Mouse (Mus musculus) forebrain, embryonic 13.5 days (tissue): ENCODE results near the gene Calcrl. TPM values are rescaled to one million over a fixed set of nuclear protein-coding genes. Genes with fewer than 3 reads are reported as not detected.
A peak's percentile ranks its signal among the peaks of the same experiment; 100 is the strongest.

Experiments
- ATAC-seq: fragments of 200-750 bp; cut with Nextera tagmentation; 2 replicates; pipeline ENCODE4 v1.8.0; 2017
- H3K27ac ChIP-seq: fragments of 300-500 bp; sonication (generic); 2 replicates; pipeline ENCODE4 v1.5.1; 2015; ENCODE audit warnings: inconsistent platforms, mild to moderate bottlenecking, moderate library complexity
- H3K27me3 ChIP-seq: fragments of 300-500 bp; sonication (generic); 2 replicates; pipeline ENCODE4 v1.6.1; 2015; ENCODE audit warnings: mild to moderate bottlenecking, inconsistent platforms
- H3K36me3 ChIP-seq: fragments of 300-500 bp; sonication (generic); 2 replicates; pipeline ENCODE4 v1.6.1; 2015; ENCODE audit warnings: mild to moderate bottlenecking, inconsistent platforms; ENCODE audit not compliant: poor library complexity, severe bottlenecking
- H3K4me1 ChIP-seq: fragments of 300-500 bp; sonication (generic); 2 replicates; pipeline ENCODE4 v1.6.1; 2015; ENCODE audit warnings: inconsistent platforms
- H3K4me2 ChIP-seq: fragments of 300-500 bp; sonication (generic); 2 replicates; pipeline ENCODE4 v1.6.1; 2015; ENCODE audit warnings: inconsistent platforms, mild to moderate bottlenecking, moderate library complexity
- H3K4me3 ChIP-seq: fragments of 300-500 bp; sonication (generic); 2 replicates; pipeline ENCODE4 v1.5.1; 2015; ENCODE audit warnings: mild to moderate bottlenecking, inconsistent platforms
- H3K9ac ChIP-seq: fragments of 300-500 bp; sonication (generic); 2 replicates; pipeline ENCODE4 v1.6.1; 2015; ENCODE audit warnings: mild to moderate bottlenecking, inconsistent platforms
- H3K9me3 ChIP-seq: fragments of 300-500 bp; sonication (generic); replicated peaks from 2 replicates; pipeline ENCODE4 v1.6.1; 2016; ENCODE audit warnings: inconsistent platforms
- WGBS: fragments of 180-500 bp; shearing (Covaris S2); methylation state at CpG from one replicate; pipeline ENCODE4 v1.1.7; 2015; 5-methylcytosine and 5-hydroxymethylcytosine counted together
- polyA plus RNA-seq: library from polyadenylated mRNA; unstranded; fragments of >200 nt; fragmentation: Nextera tagmentation; extraction: Ambion mirVana; gene quantifications from 2 replicates; pipeline ENCODE4 v1.2.1, GENCODE M21; 2015

Calcrl gene
- 5.6 and 5.7 TPM in 2 replicates for polyA plus RNA-seq

DNA sequence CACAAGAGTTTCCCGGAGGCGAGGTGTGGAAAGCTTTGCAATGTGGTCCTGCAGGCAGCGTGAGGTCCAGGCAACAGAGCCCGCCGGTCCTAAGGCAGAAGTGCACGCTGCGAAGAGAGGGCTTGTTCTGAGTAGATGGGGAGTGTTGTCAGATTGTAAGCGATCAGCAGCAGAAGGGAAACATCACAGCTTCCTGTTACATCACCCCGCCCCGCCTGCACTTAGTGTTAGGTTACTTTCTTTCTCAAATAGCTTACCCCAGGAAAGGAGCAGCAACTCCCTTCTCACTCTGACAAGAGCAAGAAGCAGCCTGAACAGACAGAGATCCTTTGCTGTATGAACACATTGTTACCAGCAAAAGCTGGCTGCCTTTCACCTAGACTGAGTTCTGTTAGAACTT is at the start of gene Calcrl:
TSS of gene Calcrl (minus strand) at position 274 of the 400 bp plus-strand sequence.
- peaks cover 9% of the 10 kb centered on the region; the same call in 1 of the 2 replicates for H3K4me1 ChIP-seq
- no peaks in the 10 kb centered on the region for H3K9me3 ChIP-seq
- peak; percentile 63; the same call in 1 of the 2 replicates for ATAC-seq
- peak within 1 kb of the TSS; percentile 34 for H3K4me3 ChIP-seq
- 0% methylated on average over 10 of the region's 10 CpGs for WGBS
- no peaks in the 10 kb centered on the region for H3K27me3 ChIP-seq
- no peak within 1 kb of the TSS for H3K27ac ChIP-seq
- no peaks in the 10 kb centered on the region for H3K36me3 ChIP-seq
- H3K4me2 ChIP-seq, result peak within 1 kb of the TSS; percentile 60
- H3K9ac ChIP-seq, result peak within 1 kb of the TSS; percentile 57

DNA sequence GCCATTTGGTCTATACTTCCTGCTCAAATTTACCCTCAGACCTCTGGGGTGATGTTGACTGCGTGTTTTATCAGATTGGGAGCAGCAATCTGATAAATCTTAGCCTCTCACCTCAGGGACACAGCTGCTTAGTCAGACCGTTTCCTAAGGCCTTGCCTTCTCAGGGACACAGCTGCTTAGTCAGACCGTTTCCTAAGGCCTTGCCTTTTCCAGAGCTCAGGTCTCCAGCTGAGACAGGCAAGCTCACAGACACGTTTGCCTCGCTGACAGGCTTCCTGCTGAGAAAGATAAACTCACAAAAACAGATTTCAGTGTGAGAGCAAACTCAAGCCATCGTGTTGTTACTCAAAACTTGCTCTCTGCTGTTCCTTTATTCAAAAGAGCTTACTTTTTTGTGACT is 49.4 kb upstream of the Calcrl start:
- WGBS, result 4% methylated on average over 6 of the region's 6 CpGs
- Histone ChIP-seq H3K36me3 (no peaks in the 10 kb centered on the region), H3K4me2 (no peak overlapping the region), H3K27ac (no peak overlapping the region), H3K9me3 (no peaks in the 10 kb centered on the region), H3K9ac (no peak overlapping the region), H3K4me1 (no peaks in the 10 kb centered on the region), H3K27me3 (no peaks in the 10 kb centered on the region), H3K4me3 (no peak overlapping the region)
- ATAC-seq, result no peak

GRCm38 (mm10) chr2:84473941-84474530 is 48.8 kb upstream of the Calcrl start:
- no peaks in the 10 kb centered on the region for H3K36me3 ChIP-seq
- no peak overlapping the region for H3K4me2 ChIP-seq
- 81% methylated on average over 14 of the region's 14 CpGs for WGBS
- no peak overlapping the region for H3K27ac ChIP-seq
- ATAC-seq, result no peak
- H3K27me3 ChIP-seq, result no peaks in the 10 kb centered on the region
- H3K9me3 ChIP-seq, result no peaks in the 10 kb centered on the region
- no peaks in the 10 kb centered on the region for H3K4me1 ChIP-seq
- no peak overlapping the region for H3K9ac ChIP-seq
- no peak overlapping the region for H3K4me3 ChIP-seq

DNA sequence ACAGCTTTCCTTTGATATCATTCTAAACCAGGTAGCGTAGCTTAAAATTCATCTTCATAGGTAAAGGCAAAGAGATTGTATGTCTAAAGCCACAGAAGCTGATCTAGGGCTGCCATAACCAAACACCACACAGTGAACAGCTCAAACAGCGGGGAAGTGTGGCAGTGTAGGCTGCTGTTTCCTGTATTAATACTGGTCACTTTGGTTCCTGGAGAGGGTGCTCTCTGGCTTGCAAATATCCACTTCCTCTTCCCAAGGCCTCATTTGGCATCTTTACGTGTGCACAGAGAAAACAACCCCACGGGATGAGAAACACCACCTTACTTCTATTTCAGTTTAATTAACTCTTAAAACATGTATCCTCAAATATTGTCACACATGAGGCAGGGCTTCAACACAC is 42.2 kb upstream of the Calcrl start:
- no peaks in the 10 kb centered on the region for H3K4me1 ChIP-seq
- no peak overlapping the region for H3K4me3 ChIP-seq
- no peaks in the 10 kb centered on the region for H3K9me3 ChIP-seq
- no peaks in the 10 kb centered on the region for H3K27me3 ChIP-seq
- no peak overlapping the region for H3K27ac ChIP-seq
- no peak for ATAC-seq
- H3K36me3 ChIP-seq, result no peaks in the 10 kb centered on the region
- H3K9ac ChIP-seq, result no peak overlapping the region
- no peak overlapping the region for H3K4me2 ChIP-seq
- 95% methylated on average over 4 of the region's 4 CpGs for WGBS

GRCm38 (mm10) chr2:84464956-84465355 is 39.7 kb upstream of the Calcrl start:
- H3K36me3 ChIP-seq, result no peaks in the 10 kb centered on the region
- no peak for ATAC-seq
- H3K4me1 ChIP-seq, result no peaks in the 10 kb centered on the region
- WGBS, result 64% methylated on average over 7 of the region's 7 CpGs
- no peak overlapping the region for H3K4me3 ChIP-seq
- H3K4me2 ChIP-seq, result no peak overlapping the region
- H3K27me3 ChIP-seq, result no peaks in the 10 kb centered on the region
- no peaks in the 10 kb centered on the region for H3K9me3 ChIP-seq
- no peak overlapping the region for H3K9ac ChIP-seq
- H3K27ac ChIP-seq, result no peak overlapping the region

GRCm38 (mm10) chr2:84462411-84462810 is 37.2 kb upstream of the Calcrl start:
- Histone ChIP-seq H3K4me3 (no peak overlapping the region), H3K27ac (no peak overlapping the region), H3K4me1 (no peaks in the 10 kb centered on the region), H3K4me2 (no peak overlapping the region), H3K27me3 (no peaks in the 10 kb centered on the region), H3K36me3 (no peaks in the 10 kb centered on the region), H3K9me3 (no peaks in the 10 kb centered on the region), H3K9ac (no peak overlapping the region)
- 93% methylated on average over 3 of the region's 3 CpGs for WGBS
- no peak for ATAC-seq

DNA sequence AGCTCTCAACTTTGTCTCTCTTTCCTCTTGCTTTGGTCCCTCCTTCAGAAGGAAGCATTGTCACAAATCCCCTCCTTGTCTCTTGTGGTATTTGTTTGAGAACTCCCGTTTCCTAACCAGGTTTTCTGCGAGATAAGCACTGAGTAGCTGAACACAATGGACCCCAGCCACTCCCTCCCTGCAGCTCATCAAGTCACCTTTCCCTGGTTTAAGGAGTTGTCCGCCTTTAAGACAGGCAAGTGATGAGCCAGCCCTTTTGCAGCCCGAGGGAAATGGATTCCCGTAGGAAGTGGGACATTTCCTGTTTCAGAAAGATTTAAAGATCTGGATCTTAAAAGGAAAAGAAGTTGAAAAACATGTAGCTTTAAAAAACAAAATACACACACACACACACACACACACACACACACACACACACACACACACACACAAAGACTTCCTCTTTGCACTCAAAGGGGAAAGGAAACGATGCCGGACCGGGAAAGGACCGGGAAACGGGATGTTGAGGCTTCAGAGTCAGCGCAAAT is 34.5 kb upstream of the Calcrl start:
- Histone ChIP-seq H3K4me1 (no peaks in the 10 kb centered on the region), H3K9me3 (no peaks in the 10 kb centered on the region), H3K9ac (no peak overlapping the region), H3K27ac (no peak overlapping the region), H3K36me3 (no peaks in the 10 kb centered on the region), H3K4me3 (no peak overlapping the region), H3K27me3 (no peaks in the 10 kb centered on the region), H3K4me2 (no peak overlapping the region)
- WGBS, result 64% methylated on average over 11 of the region's 11 CpGs
- no peak for ATAC-seq

- H3K4me1 ChIP-seq, result no peaks in the 10 kb centered on the region
- H3K4me2 ChIP-seq, result no peak overlapping the region
- ATAC-seq, result no peak
- WGBS, result 88% methylated on average over 6 of the region's 6 CpGs
- no peaks in the 10 kb centered on the region for H3K36me3 ChIP-seq
- H3K9me3 ChIP-seq, result no peaks in the 10 kb centered on the region
- no peaks in the 10 kb centered on the region for H3K27me3 ChIP-seq
- no peak overlapping the region for H3K4me3 ChIP-seq
- no peak overlapping the region for H3K9ac ChIP-seq
- H3K27ac ChIP-seq, result no peak overlapping the region
Observed at GRCm38 (mm10) chr2:84457221-84457620, 32.0 kb upstream of the Calcrl start.

- H3K9ac ChIP-seq, result no peak overlapping the region
- H3K4me2 ChIP-seq, result no peak overlapping the region
- H3K36me3 ChIP-seq, result no peaks in the 10 kb centered on the region
- no peaks in the 10 kb centered on the region for H3K27me3 ChIP-seq
- 8% methylated on average over 5 of the region's 5 CpGs for WGBS
- H3K27ac ChIP-seq, result no peak overlapping the region
- no peak overlapping the region for H3K4me3 ChIP-seq
- H3K4me1 ChIP-seq, result no peaks in the 10 kb centered on the region
- ATAC-seq, result peak; percentile 74
- no peaks in the 10 kb centered on the region for H3K9me3 ChIP-seq
Observed at GRCm38 (mm10) chr2:84455236-84455799, 30.1 kb upstream of the Calcrl start.

DNA sequence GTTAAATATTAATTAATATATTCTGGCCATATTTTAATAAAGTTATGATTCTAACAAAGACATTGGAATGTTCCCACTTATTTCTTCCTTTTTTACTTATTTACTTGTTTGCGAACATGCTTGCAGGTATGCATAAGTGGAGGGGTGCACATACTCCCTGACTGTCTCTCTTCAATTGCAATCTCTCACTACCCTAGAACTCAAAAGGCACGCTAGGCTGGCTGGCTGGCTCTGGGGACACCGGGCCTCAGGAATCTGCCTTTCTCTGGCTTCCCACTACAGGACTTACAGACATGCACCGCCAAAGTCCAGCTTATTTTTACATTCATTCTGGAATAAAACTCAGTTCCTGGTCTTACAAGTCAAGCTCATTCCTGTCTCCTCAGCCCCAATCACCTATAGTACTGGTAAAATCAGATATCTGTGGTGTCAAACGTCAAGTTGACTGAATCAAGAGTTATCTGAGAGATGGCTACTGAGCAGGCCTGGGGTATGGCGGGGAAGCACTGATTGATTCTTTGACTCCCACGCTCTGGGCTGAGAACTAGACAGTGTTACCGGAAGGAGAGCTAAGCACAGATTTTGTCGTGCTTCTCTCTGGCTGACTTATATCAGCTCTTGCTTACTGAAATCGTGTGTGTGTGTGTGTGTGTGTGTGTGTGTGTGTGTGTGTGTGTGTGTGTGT is 29.5 kb upstream of the Calcrl start:
- H3K4me3 ChIP-seq, result no peak overlapping the region
- H3K9me3 ChIP-seq, result no peaks in the 10 kb centered on the region
- no peaks in the 10 kb centered on the region for H3K36me3 ChIP-seq
- no peak overlapping the region for H3K4me2 ChIP-seq
- H3K27ac ChIP-seq, result no peak overlapping the region
- peak; percentile 58 for ATAC-seq
- H3K4me1 ChIP-seq, result no peaks in the 10 kb centered on the region
- H3K9ac ChIP-seq, result no peak overlapping the region
- no peaks in the 10 kb centered on the region for H3K27me3 ChIP-seq
- 63% methylated on average over 10 of the region's 10 CpGs for WGBS

- Histone ChIP-seq H3K4me1 (no peaks in the 10 kb centered on the region), H3K4me3 (no peak overlapping the region), H3K9ac (no peak overlapping the region), H3K36me3 (no peaks in the 10 kb centered on the region), H3K9me3 (no peaks in the 10 kb centered on the region), H3K27ac (no peak overlapping the region), H3K27me3 (no peaks in the 10 kb centered on the region), H3K4me2 (no peak overlapping the region)
- peak; percentile 84 for ATAC-seq
- 11% methylated on average over 5 of the region's 5 CpGs for WGBS
Observed at GRCm38 (mm10) chr2:84454051-84454450, 28.8 kb upstream of the Calcrl start.

- H3K27ac ChIP-seq, result no peak overlapping the region
- ATAC-seq, result no peak
- H3K36me3 ChIP-seq, result no peaks in the 10 kb centered on the region
- H3K4me2 ChIP-seq, result no peak overlapping the region
- H3K27me3 ChIP-seq, result no peaks in the 10 kb centered on the region
- H3K4me3 ChIP-seq, result no peak overlapping the region
- H3K4me1 ChIP-seq, result no peaks in the 10 kb centered on the region
- H3K9ac ChIP-seq, result no peak overlapping the region
- no peaks in the 10 kb centered on the region for H3K9me3 ChIP-seq
- 92% methylated on average over 1 of the region's 1 CpGs for WGBS
Observed at GRCm38 (mm10) chr2:84445499-84445898, 20.3 kb upstream of the Calcrl start.
